Mouse (Mus musculus): ENCODE data around the gene Olfr1491. TPM values are rescaled to one million over a fixed set of nuclear protein-coding genes. Genes with fewer than 3 reads are reported as not detected.

The Olfr1491 gene
- polyA plus RNA-seq (2015; fragmentation: Illumina TruSeq; extraction: RNeasy Lipid Tissue Mini Kit (QIAGEN cat#74804); ENCODE audit: insufficient read depth, low replicate concordance) = not detected

GRCm38 (mm10) chr19:13696968-13697367 is at the start of gene Olfr1491:
Gene Olfr1491, plus strand, starts transcription at chr19:13697268.

GRCm38 (mm10) chr19:13650791-13651190 is 46.3 kb upstream of the Olfr1491 start, which contains the start of gene Olfr1490:
Gene Olfr1490, plus strand, starts transcription at chr19:13651091.

GRCm38 (mm10) chr19:13722978-13723377 is 25.9 kb downstream of the Olfr1491 start, which contains the start of gene Olfr1493-ps1:
Gene Olfr1493-ps1, plus strand, starts transcription at chr19:13723278.

GRCm38 (mm10) chr19:13739428-13739827 is 42.4 kb downstream of the Olfr1491 start, which contains the start of gene Olfr1494:
Gene Olfr1494, plus strand, starts transcription at chr19:13739728.

Other genes with a start within 250 kb of the Olfr1491 start
- gene Olfr1472, start 241.2 kb upstream of the Olfr1491 start, polyA plus RNA-seq (2015; fragmentation: Illumina TruSeq; extraction: RNeasy Lipid Tissue Mini Kit (QIAGEN cat#74804); ENCODE audit: insufficient read depth, low replicate concordance) = not detected
- gene Olfr1474, start 227.7 kb upstream of the Olfr1491 start, polyA plus RNA-seq (2015; fragmentation: Illumina TruSeq; extraction: RNeasy Lipid Tissue Mini Kit (QIAGEN cat#74804); ENCODE audit: insufficient read depth, low replicate concordance) = not detected
- not detected for gene Olfr1475, start 217.1 kb upstream of the Olfr1491 start, polyA plus RNA-seq (2015; fragmentation: Illumina TruSeq; extraction: RNeasy Lipid Tissue Mini Kit (QIAGEN cat#74804); ENCODE audit: insufficient read depth, low replicate concordance)
- gene Olfr1477, start 196.7 kb upstream of the Olfr1491 start, polyA plus RNA-seq (2015; fragmentation: Illumina TruSeq; extraction: RNeasy Lipid Tissue Mini Kit (QIAGEN cat#74804); ENCODE audit: insufficient read depth, low replicate concordance) = not detected
- gene Olfr1480, start 169.4 kb upstream of the Olfr1491 start, polyA plus RNA-seq (2015; fragmentation: Illumina TruSeq; extraction: RNeasy Lipid Tissue Mini Kit (QIAGEN cat#74804); ENCODE audit: insufficient read depth, low replicate concordance) = not detected
- gene Olfr1484, start 113.8 kb upstream of the Olfr1491 start, polyA plus RNA-seq (2015; fragmentation: Illumina TruSeq; extraction: RNeasy Lipid Tissue Mini Kit (QIAGEN cat#74804); ENCODE audit: insufficient read depth, low replicate concordance) = not detected
- gene Olfr1487, start 79.9 kb upstream of the Olfr1491 start, polyA plus RNA-seq (2015; fragmentation: Illumina TruSeq; extraction: RNeasy Lipid Tissue Mini Kit (QIAGEN cat#74804); ENCODE audit: insufficient read depth, low replicate concordance) = not detected
- gene Olfr1489, start 65.6 kb upstream of the Olfr1491 start, polyA plus RNA-seq (2015; fragmentation: Illumina TruSeq; extraction: RNeasy Lipid Tissue Mini Kit (QIAGEN cat#74804); ENCODE audit: insufficient read depth, low replicate concordance) = not detected
- gene Olfr1490, start 46.2 kb upstream of the Olfr1491 start, polyA plus RNA-seq (2015; fragmentation: Illumina TruSeq; extraction: RNeasy Lipid Tissue Mini Kit (QIAGEN cat#74804); ENCODE audit: insufficient read depth, low replicate concordance) = not detected
- gene Olfr1493-ps1, start 26.0 kb downstream of the Olfr1491 start, polyA plus RNA-seq (2015; fragmentation: Illumina TruSeq; extraction: RNeasy Lipid Tissue Mini Kit (QIAGEN cat#74804); ENCODE audit: insufficient read depth, low replicate concordance) = not detected
- not detected for gene Olfr1494, start 42.5 kb downstream of the Olfr1491 start, polyA plus RNA-seq (2015; fragmentation: Illumina TruSeq; extraction: RNeasy Lipid Tissue Mini Kit (QIAGEN cat#74804); ENCODE audit: insufficient read depth, low replicate concordance)
- gene Olfr1495, start 67.3 kb downstream of the Olfr1491 start, polyA plus RNA-seq (2015; fragmentation: Illumina TruSeq; extraction: RNeasy Lipid Tissue Mini Kit (QIAGEN cat#74804); ENCODE audit: insufficient read depth, low replicate concordance) = not detected
- not detected for gene Olfr1496, start 80.6 kb downstream of the Olfr1491 start, polyA plus RNA-seq (2015; fragmentation: Illumina TruSeq; extraction: RNeasy Lipid Tissue Mini Kit (QIAGEN cat#74804); ENCODE audit: insufficient read depth, low replicate concordance)
- gene Olfr1497, start 100.9 kb downstream of the Olfr1491 start, polyA plus RNA-seq (2015; fragmentation: Illumina TruSeq; extraction: RNeasy Lipid Tissue Mini Kit (QIAGEN cat#74804); ENCODE audit: insufficient read depth, low replicate concordance) = not detected
- gene Olfr1499, start 122.2 kb downstream of the Olfr1491 start, polyA plus RNA-seq (2015; fragmentation: Illumina TruSeq; extraction: RNeasy Lipid Tissue Mini Kit (QIAGEN cat#74804); ENCODE audit: insufficient read depth, low replicate concordance) = not detected
- gene Olfr1500, start 133.2 kb downstream of the Olfr1491 start, polyA plus RNA-seq (2015; fragmentation: Illumina TruSeq; extraction: RNeasy Lipid Tissue Mini Kit (QIAGEN cat#74804); ENCODE audit: insufficient read depth, low replicate concordance) = not detected
- gene Olfr1501, start 153.4 kb downstream of the Olfr1491 start, polyA plus RNA-seq (2015; fragmentation: Illumina TruSeq; extraction: RNeasy Lipid Tissue Mini Kit (QIAGEN cat#74804); ENCODE audit: insufficient read depth, low replicate concordance) = not detected
- gene Olfr1502, start 164.5 kb downstream of the Olfr1491 start, polyA plus RNA-seq (2015; fragmentation: Illumina TruSeq; extraction: RNeasy Lipid Tissue Mini Kit (QIAGEN cat#74804); ENCODE audit: insufficient read depth, low replicate concordance) = not detected
- gene Olfr1504, start 200.7 kb downstream of the Olfr1491 start, polyA plus RNA-seq (2015; fragmentation: Illumina TruSeq; extraction: RNeasy Lipid Tissue Mini Kit (QIAGEN cat#74804); ENCODE audit: insufficient read depth, low replicate concordance) = not detected
- gene Olfr1505, start 216.3 kb downstream of the Olfr1491 start, polyA plus RNA-seq (2015; fragmentation: Illumina TruSeq; extraction: RNeasy Lipid Tissue Mini Kit (QIAGEN cat#74804); ENCODE audit: insufficient read depth, low replicate concordance) = not detected

Data from spleen, adult 10 weeks (tissue).